Mouse (Mus musculus): ENCODE measurements around the gene Txn2.

DNA sequence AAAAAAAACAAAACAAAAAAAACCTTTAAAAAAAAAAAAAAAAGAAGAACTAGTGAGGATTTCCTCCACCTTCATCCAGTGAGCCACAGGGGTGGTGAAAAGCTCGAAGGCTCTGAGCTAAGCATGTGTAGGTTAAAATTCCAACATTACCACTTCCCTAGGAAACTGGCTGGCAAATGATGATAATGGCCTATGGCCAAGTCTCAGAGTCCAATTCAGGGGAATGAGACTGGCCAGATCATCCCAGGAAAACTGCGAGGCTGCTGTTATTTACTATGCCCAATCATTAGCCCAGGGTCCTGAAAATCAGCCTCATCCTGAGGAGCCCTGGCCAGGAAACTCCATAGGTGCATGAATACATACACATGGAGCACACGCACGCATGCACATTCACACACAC is 42.9 kb downstream of the Txn2 start:
- TF ChIP-seq POU5F1 (IDR thresholded peaks at IDR 0.05; ENCODE audit: borderline replicate concordance, low read length) (no peak), CTCF (conservative IDR thresholded peaks at IDR 0.05; ENCODE audit: low read length) (no peak), NANOG (IDR thresholded peaks at IDR 0.05; ENCODE audit: borderline replicate concordance, low read length) (no peak)
